Mouse (Mus musculus): Measurements from ENCODE around the gene Fubp3. TPM values are rescaled to one million over a fixed set of nuclear protein-coding genes. Genes with fewer than 3 reads are reported as not detected.
"Not testable (repeated sequence)": the region's sequence is repeated elsewhere in the genome, so short reads cannot be mapped to it uniquely, and the experiment has no call there.

Fubp3 gene
- 13.8 and 29.4 TPM in 2 replicates for total RNA-seq (2015)
- 26.5 and 28.1 TPM in 2 replicates for total RNA-seq (2017)

GRCm38 (mm10) chr2:31572051-31572914, at the start of gene Fubp3:
Gene Fubp3, plus strand, starts transcription at chr2:31572651.
- peak; percentile 95 for ATAC-seq (replicated peaks; ENCODE audit: poor library complexity)

DNA sequence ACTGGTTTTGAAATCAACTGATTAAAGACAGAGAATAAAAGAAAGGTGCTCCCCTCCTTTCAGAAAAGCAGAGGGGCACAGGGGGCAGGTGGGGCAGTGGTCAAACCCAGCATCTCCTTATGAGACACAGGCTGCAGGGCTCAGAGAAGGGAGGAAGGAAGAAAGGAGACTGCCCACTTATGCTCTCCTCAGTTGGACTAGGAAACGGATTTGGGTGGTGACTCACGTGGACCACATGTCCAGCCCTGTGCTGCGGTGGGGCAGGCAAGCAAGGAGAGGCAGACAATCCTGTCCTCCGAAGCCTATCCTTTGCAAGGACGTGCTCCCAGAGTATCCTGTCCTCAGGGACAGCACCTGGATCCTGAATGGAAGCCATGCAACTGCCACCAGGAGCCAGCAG, 47.8 kb upstream of the Fubp3 start:
- no peak for ATAC-seq (replicated peaks; ENCODE audit: poor library complexity)

DNA sequence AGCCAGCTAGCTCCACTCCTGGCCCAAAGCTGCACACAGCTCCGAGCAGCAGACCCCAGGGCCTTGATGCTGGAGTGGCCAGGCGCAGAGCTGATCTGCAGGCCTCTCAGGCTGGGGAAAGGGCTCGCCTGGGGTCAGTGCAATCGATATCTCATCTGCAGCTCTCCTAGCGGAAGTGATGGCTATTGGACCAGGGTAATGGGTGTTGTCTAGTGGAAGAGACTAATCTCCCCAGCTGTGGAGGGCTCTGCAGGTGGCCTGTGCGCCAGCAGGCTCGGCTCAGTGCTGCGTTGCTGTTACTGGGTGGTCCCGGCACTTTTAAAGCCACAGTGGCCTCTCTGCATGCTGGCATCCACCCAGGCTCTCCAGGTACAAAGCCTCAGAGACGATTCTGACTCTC, 46.7 kb upstream of the Fubp3 start:
- no peak for ATAC-seq (replicated peaks; ENCODE audit: poor library complexity)

DNA sequence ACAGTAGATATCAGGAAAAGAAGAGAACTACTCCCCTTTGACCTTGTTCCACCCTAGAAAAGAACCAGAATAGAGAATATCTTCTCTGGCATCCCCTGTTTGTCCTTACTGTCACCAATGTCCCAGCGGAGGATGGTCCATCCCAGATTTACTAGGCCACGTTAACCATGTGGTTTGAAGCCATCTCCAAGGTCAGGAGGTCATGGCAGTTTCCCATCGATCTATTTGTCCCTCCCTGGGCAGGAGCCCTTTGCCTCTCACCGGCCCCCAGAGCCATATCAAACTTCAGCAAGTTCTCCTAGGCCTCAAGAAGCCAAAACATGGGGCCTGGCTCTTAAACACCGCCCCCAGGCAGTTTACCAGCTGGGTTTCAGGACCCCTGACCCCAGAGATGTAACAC, 42.2 kb upstream of the Fubp3 start:
- no peak for ATAC-seq (replicated peaks; ENCODE audit: poor library complexity)

DNA sequence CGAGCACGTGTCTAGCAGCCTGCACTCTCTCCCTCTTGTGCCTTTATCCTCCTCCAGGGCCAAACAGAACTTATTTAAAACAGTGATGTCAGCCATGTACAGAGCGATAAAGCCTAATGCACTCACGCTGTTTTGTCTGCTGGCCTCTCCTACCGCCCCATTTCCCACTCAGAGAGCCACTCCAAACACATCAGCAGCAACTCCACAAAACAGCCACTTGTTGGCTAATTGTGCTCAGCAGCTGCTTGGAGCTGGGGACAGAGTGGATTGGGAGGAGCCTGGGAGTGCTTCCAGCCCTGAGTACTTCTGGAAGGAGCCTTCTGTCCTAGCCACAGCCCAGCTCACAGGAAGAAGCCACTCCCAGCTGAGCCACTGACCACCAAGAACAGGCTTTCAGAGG, 35.4 kb upstream of the Fubp3 start:
- ATAC-seq (replicated peaks; ENCODE audit: poor library complexity), result no peak

- no peak for ATAC-seq (replicated peaks; ENCODE audit: poor library complexity)
Observed at GRCm38 (mm10) chr2:31538745-31539144, 33.7 kb upstream of the Fubp3 start.

DNA sequence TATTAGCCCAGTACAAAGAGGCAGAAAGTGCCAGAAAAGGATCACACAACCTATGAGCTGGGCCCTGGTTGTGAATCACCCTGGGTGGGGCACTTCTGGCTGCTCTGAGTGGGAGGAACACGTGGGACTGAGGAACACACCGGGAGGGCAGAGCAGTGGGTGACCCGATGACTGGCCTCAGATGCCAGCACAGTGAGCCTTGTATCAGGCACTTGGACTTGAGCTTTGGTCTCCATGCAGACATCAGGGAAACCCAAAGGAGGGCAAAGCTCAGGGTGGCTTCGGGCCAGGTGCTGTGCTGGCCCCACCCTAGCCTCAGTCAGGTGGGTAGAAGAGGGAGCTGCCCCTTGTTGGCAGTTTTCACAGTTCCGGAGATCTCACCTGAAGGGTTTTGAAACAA, 30.9 kb upstream of the Fubp3 start:
- no peak for ATAC-seq (replicated peaks; ENCODE audit: poor library complexity)

DNA sequence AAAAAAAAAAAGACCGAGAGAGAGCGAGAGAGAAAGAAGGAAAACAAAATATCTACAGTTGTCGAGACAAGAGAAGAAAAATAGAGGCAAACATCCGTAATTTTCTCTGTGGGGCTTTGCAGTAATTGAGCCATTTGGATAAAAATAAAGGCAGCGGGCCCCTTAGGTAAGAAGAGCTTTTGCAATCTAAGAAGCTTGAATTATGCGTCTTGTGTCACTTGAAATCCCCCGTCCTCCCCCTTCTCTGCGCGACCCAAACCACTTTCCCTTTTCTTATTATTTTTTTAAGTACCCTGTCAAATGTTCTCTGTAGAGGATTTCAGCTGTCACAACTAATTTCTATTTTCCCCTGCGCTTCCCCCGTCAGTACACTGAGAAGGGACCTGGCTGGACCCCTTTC, 24.7 kb upstream of the Fubp3 start:
- no peak for ATAC-seq (replicated peaks; ENCODE audit: poor library complexity)

- peak; percentile 60; the same call in 1 of the 2 replicates for ATAC-seq (replicated peaks; ENCODE audit: poor library complexity)
Observed at GRCm38 (mm10) chr2:31550503-31550902, 21.9 kb upstream of the Fubp3 start.

GRCm38 (mm10) chr2:31551351-31551750, 21.1 kb upstream of the Fubp3 start:
- ATAC-seq (replicated peaks; ENCODE audit: poor library complexity), result not testable (repeated sequence)

- no peak for ATAC-seq (replicated peaks; ENCODE audit: poor library complexity)
Observed at GRCm38 (mm10) chr2:31551971-31552370, 20.5 kb upstream of the Fubp3 start.

GRCm38 (mm10) chr2:31554619-31555018, 17.8 kb upstream of the Fubp3 start:
- ATAC-seq (replicated peaks; ENCODE audit: poor library complexity), result no peak

GRCm38 (mm10) chr2:31572915-31573635, 624 bp downstream of the Fubp3 start:
- ATAC-seq (replicated peaks; ENCODE audit: poor library complexity), result no peak

DNA sequence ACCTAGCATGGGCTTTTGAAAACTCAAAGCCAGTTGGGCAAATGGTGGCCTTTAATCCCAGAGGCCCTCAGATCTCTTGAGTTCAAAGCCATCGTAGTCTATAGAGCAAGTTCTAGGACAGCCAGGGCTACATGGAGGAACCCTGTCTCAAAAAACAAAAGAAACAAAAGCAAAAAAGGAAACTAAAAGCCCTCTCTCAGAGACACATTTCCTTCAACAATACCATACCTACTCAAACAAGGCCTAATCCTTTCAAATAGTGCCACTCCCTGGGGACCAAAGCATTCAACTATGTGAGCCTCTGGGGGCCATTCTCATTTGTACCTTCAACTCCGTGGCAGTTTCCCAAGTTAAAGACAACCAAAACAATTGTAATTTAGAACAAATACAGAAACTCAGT, 9.2 kb downstream of the Fubp3 start:
- no peak for ATAC-seq (replicated peaks; ENCODE audit: poor library complexity)

DNA sequence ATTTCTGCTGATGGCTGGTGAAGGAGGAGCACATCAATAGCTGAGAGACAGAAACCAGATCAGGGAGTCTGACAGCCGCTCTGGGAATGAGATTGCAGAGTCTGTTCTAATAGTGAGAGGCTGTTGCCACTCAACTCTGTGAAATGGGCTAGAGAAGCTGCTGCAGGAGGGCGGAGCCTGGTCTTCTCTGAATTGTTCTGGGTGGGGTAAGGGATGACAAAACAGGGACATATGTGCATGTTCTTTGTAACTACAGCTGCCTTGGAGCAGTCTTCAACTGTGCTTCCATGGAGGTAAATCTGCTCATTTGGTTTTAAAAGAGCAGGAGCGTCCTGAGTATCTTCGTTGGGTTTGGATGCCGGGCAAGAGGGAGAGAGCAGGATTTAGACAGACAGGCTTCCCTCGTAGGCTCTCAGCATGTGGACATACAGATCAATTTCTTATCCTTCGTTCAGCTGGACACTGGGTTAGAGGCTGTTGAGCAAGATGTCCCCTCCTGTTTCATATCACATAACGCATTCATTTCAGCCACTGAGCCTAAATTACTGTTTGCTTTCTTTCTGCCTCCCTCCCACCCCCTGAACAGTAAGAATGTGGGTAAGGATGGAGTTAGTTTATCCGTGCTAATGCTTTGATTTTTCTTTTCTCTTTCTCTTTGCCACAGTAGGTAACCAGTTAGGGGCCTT, 19.5 kb downstream of the Fubp3 start:
- no peak for ATAC-seq (replicated peaks; ENCODE audit: poor library complexity)

GRCm38 (mm10) chr2:31607555-31607954, 35.1 kb downstream of the Fubp3 start:
- ATAC-seq (replicated peaks; ENCODE audit: poor library complexity), result peak; percentile 87

GRCm38 (mm10) chr2:31609859-31610261, 37.4 kb downstream of the Fubp3 start:
- ATAC-seq (replicated peaks; ENCODE audit: poor library complexity), result peak; percentile 45

- no peak for ATAC-seq (replicated peaks; ENCODE audit: poor library complexity)
Observed at GRCm38 (mm10) chr2:31610922-31611321, 38.5 kb downstream of the Fubp3 start.

GRCm38 (mm10) chr2:31611400-31611799, 38.9 kb downstream of the Fubp3 start:
- ATAC-seq (replicated peaks; ENCODE audit: poor library complexity), result no peak

DNA sequence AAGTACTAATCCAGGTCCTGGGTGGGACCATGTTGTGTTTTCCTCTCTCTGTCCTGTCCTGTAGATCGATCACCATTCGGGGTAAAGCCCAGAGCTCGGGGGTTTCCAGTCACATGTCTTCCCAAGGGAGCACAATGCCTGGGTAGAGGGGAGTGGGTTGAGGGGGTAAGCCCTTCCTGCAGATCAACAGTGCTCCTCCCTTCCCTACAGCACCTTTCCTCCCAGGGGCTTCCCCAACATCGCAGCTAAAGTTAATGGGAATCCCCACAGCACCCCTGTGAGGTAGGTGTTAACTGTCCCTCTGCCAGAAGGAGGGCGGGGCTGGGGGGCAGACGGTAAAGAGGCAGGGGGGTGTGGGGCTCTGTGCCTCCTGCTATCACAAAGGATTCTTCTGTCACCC, 40.2 kb downstream of the Fubp3 start:
- ATAC-seq (replicated peaks; ENCODE audit: poor library complexity), result no peak

- ATAC-seq (replicated peaks; ENCODE audit: poor library complexity), result no peak
Observed at GRCm38 (mm10) chr2:31613781-31614180, 41.3 kb downstream of the Fubp3 start.

All from megakaryocyte progenitor cell, adult 5-6 weeks (primary cell).